Comparison of ENCODE assay signal across 8 mouse cellular contexts in genomic region chr2:33886386-33887327, GRCm38 (mm10). TPM values are rescaled to one million over a fixed set of nuclear protein-coding genes. Genes with fewer than 3 reads are reported as not detected.
DNase-seq lines count a peak whose midpoint lies in the region; ATAC-seq lines count a peak whose summit lies in the region.

No protein-coding gene starts in this region.

- ATAC-seq in kidney, embryonic 14.5 days (ENCODE audit: low FRiP score, low TSS enrichment): peak; percentile 69
- peak; percentile 61 for ATAC-seq in forebrain, embryonic 11.5 days (replicated peaks; ENCODE audit: low FRiP score)
- peak; percentile 74 for ATAC-seq in midbrain, embryonic 13.5 days

- no peaks in the 10 kb centered on the region for H3K36me3 ChIP-seq in kidney, embryonic 14.5 days (ENCODE audit: control insufficient read depth, insufficient read depth, low read length)
- no peaks in the 10 kb centered on the region for H3K36me3 ChIP-seq in forebrain, embryonic 11.5 days (ENCODE audit: control insufficient read depth, insufficient read depth, low read length)
- H3K36me3 ChIP-seq in midbrain, embryonic 13.5 days: no peaks in the 10 kb centered on the region

- peaks cover 25% of the 10 kb centered on the region for H3K4me1 ChIP-seq in kidney, embryonic 14.5 days (ENCODE audit: control insufficient read depth, insufficient read depth, low read length)
- H3K4me1 ChIP-seq in forebrain, embryonic 11.5 days (replicated peaks; ENCODE audit: control insufficient read depth, insufficient read depth, low read length): peaks cover 12% of the 10 kb centered on the region
- H3K4me1 ChIP-seq in midbrain, embryonic 13.5 days (replicated peaks): peaks cover 50% of the 10 kb centered on the region

- H3K9me3 ChIP-seq in kidney, embryonic 14.5 days (ENCODE audit: control insufficient read depth, low read length): no peaks in the 10 kb centered on the region
- no peaks in the 10 kb centered on the region; the same call in 1 of the 2 replicates for H3K9me3 ChIP-seq in forebrain, embryonic 11.5 days (ENCODE audit: control insufficient read depth, low read length)
- 0 out of 2 replicates have a peak, but pooled peaks cover 6% of the 10 kb centered on the region for H3K9me3 ChIP-seq in midbrain, embryonic 13.5 days

- H3K27me3 ChIP-seq in kidney, embryonic 14.5 days (ENCODE audit: control insufficient read depth, insufficient read depth, low read length): no peaks in the 10 kb centered on the region
- H3K27me3 ChIP-seq in forebrain, embryonic 11.5 days (ENCODE audit: control insufficient read depth, insufficient read depth, low read length): no peaks in the 10 kb centered on the region
- no peaks in the 10 kb centered on the region for H3K27me3 ChIP-seq in midbrain, embryonic 13.5 days

- peak overlapping the region; percentile 79 for H3K4me3 ChIP-seq in kidney, embryonic 14.5 days (ENCODE audit: low read length)
- peak overlapping the region; percentile 88 for H3K4me3 ChIP-seq in forebrain, embryonic 11.5 days (ENCODE audit: low read depth, low read length)
- peak overlapping the region; percentile 81 for H3K4me3 ChIP-seq in midbrain, embryonic 13.5 days (replicated peaks)

- DNase-seq in kidney, adult 9 months: no peak
- peak; percentile 51 for DNase-seq in c-Kit-positive CD71-positive TER-119-positive erythroid progenitor cells, embryonic 14.5 days (ENCODE audit: low spot score)
- DNase-seq in forebrain, embryonic 11.5 days (ENCODE audit: low spot score): peak; percentile 78
- peak; percentile 35 for DNase-seq in heart, postnatal 4 days
- DNase-seq in left cerebral cortex, postnatal 10 days (ENCODE audit: extremely low spot score in 1 of 2, low spot score in 2 of 2): peak; percentile 48 to 71
- peak; percentile 56 to 71 for DNase-seq in spleen, postnatal 4 days (ENCODE audit: low spot score in 2 of 2)

- peak overlapping the region; percentile 99 for H3K9ac ChIP-seq in kidney, embryonic 14.5 days (ENCODE audit: low read depth, low read length)
- peak overlapping the region; percentile 99 for H3K9ac ChIP-seq in forebrain, embryonic 11.5 days (ENCODE audit: low read length)
- peak overlapping the region; percentile 99 for H3K9ac ChIP-seq in midbrain, embryonic 13.5 days (replicated peaks)

- H3K27ac ChIP-seq in kidney, embryonic 14.5 days (ENCODE audit: low read depth, low read length): peak overlapping the region; percentile 88
- peak overlapping the region; percentile 86 for H3K27ac ChIP-seq in forebrain, embryonic 11.5 days (ENCODE audit: low read depth, low read length)
- peak overlapping the region; percentile 99 for H3K27ac ChIP-seq in midbrain, embryonic 13.5 days

- H3K4me2 ChIP-seq in kidney, embryonic 14.5 days (replicated peaks; ENCODE audit: low read depth, low read length): peak overlapping the region; percentile 61
- H3K4me2 ChIP-seq in forebrain, embryonic 11.5 days (ENCODE audit: low read depth, low read length, severe bottlenecking): peak overlapping the region; percentile 92
- H3K4me2 ChIP-seq in midbrain, embryonic 13.5 days (replicated peaks): peak overlapping the region; percentile 75

- WGBS in kidney, embryonic 14.5 days: 1% methylated on average over 41 of the region's 51 CpGs
- WGBS in forebrain, embryonic 11.5 days: 1% methylated on average over 49 of the region's 51 CpGs
- WGBS in midbrain, embryonic 13.5 days: under 1% methylated on average over 44 of the region's 51 CpGs

- intact Hi-C loops in left cerebral cortex, postnatal 10 days (cut with DNase I): no loop called here

RNA-seq across cellular contexts. Expression of gene Mvb12b, which starts 1.1 kb away (rescaled TPM):
- polyA plus RNA-seq in kidney, embryonic 14.5 days (2014; fragmentation: Nextera tagmentation; extraction: Ambion mirVana): 14.7 and 18.8 TPM in 2 replicates
- 30.9 and 31.1 TPM in 2 replicates for polyA plus RNA-seq in forebrain, embryonic 11.5 days (2014; fragmentation: Nextera tagmentation; extraction: Ambion mirVana)
- 10 to 100 TPM; 28.1 to 29.3 TPM for total RNA-seq in heart, postnatal 4 days (2021)
- total RNA-seq in left cerebral cortex, postnatal 10 days (2021): 100 to 1,000 TPM; 108 to 114 TPM
- polyA plus RNA-seq in midbrain, embryonic 13.5 days (2015; fragmentation: Nextera tagmentation; extraction: Ambion mirVana): 68.1 and 73.0 TPM in 2 replicates
